Mouse (Mus musculus): ENCODE results near the gene Ppp1r18.
A peak's percentile ranks its signal among the peaks of the same experiment; 100 is the strongest.

Gene Ppp1r18

DNA sequence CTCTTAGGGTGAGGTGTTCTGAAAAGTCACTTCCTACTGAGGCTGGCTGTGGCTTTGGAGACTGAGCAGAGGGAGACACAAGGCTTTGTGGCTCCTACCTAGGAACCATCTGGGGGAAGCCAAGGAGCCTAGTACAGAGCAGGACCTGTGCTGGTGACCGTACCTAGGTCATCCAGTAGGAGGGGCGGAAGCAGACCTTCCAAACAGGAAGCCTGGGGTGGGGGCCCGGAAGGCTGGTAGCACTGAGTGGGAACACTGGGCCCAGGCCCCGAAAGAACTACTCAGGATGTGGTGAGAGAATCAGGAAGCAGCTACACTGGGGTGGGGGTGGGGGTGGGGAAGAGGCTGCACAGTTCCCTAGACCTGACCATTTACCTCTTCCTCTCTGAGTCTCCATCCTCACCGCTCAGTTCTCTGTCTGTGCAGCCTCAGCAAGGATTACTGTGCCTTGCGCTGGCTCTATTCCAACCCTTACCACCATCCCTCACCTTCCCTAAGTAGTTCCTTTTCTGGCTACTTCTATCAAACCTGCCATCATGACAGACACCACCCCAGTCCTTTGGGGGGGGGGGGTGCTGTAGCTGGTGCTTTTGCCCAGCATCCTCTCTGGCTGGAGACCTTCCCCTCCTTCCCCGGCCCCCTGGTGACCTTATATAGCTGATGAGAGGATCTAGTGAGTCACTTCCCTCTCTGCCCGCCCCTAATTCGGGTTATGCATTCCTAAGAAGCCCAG, 4.9 kb downstream of the Ppp1r18 start:
- peak; percentile 35 to 40 for DNase-seq

- peak; percentile 55 to 72 for DNase-seq
Observed at GRCm38 (mm10) chr17:35870884-35871696, 5.7 kb downstream of the Ppp1r18 start.

DNA sequence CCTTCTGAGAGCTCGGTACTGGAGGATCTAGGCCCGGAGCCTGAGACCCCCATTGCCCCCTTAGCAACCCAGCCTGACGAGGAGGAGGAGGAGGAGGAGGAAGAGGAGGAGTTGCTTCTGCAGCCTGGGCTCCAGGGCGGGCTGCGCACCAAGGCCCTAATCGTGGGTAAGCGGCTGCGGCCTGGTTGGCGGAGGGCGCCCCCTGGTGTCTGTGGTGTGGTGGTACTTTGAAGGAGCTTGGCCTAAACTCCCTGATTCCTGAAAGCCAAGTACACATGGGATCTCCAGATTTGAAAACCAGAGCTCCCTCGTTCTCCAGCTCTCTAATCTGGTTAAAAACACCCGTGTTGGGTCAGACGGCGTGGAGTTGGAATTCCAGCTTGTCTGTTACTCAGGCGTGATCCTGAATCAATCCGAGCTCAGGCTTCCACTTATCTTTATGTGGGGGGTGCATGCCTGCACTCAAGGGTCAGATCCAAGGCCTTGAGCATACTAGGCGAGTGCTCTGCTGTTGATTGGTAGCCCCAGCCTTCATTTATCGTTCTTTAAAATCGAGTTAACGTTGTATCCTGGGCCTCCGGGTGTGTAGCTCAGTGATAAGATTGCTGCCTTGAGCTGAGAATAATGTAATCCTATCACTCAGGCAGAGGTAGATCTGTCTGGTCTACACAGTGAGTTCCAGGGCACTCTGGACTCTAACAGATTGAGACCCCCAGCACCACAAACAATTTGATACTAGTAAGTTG, 8.6 kb downstream of the Ppp1r18 start:
- DNase-seq: peak; percentile 95 to 96

DNA sequence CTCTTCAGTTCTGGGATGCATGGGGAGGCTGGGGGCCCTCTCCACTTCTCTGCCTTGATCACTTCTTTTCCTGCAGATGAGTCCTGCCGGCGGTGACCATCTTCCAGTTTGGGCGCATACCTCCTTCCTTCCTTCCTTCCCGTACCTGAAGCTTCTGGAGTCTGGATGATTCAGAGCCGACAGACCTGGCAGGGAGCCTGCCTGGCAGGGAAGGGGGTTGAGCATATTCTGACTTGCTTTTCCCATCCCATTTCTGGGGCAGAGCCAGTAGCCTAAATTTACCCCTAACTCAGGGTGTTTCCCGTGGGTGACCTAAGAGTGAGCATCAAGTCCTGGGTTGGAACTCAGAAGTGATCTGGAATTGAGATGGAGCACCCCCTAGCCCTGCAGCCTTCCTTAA, 9.3 kb downstream of the Ppp1r18 start:
- peak in 1 of 2 experiments; percentile 26 for DNase-seq

DNA sequence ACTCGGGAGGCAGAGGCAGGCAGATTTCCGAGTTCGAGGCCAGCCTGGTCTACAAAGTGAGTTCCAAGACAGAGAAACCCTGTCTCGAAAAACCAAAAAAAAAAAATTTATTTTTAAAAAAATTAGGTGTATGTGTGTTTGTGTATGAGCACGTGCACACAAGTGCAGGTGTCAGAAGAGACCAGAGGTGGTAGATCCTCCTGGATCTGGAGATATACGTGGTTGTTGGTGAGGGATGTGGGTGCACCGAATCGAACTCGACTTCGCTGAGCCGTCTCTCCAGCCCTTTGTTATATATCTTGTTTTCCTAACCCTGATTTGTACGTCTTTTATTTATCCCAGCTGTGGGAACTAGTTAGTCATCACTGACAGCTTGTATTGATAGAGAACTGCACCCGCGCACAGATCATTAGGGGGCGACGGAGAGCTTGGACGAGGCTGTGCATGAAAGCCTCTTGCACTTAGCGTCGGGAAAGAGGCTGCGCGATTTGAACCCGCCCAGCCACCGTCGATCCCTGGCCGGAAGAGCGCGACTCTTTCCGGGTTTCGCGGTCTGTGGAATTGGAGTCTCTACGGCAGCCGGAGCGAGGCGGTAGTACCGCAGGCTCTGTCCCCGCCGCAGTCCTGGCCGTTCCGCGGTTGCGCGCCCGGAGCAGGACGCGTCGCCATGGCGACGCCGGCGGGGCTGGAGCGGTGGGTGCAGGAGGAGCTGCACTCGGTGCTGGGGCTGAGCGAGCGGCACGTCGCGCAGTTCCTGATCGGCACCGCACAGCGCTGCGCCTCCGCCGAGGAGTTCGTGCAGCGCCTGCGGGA, 14.1 kb downstream of the Ppp1r18 start, which contains the start of gene Dhx16:
Dhx16 (plus strand) TSS at position 575 of the 813 bp plus-strand sequence.
- peak; percentile 98 to 99 for DNase-seq

- no peak for DNase-seq
Observed at GRCm38 (mm10) chr17:35882924-35883323, 17.5 kb downstream of the Ppp1r18 start.

DNA sequence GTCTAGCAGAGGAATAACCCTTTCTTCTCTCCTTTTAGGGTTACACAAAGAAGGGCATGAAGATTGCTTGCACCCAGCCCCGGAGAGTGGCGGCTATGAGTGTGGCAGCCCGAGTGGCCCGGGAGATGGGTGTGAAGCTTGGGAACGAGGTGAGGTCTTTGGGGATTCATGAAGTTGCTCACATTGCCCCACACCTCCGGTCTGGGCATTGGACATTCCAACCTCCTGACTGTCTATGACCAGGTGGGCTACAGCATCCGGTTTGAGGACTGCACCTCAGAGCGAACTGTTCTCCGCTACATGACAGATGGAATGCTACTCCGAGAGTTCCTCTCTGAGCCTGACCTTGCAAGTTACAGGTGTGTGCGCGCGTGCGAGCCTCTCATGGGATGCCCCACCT, 18.4 kb downstream of the Ppp1r18 start:
- DNase-seq: no peak

DNA sequence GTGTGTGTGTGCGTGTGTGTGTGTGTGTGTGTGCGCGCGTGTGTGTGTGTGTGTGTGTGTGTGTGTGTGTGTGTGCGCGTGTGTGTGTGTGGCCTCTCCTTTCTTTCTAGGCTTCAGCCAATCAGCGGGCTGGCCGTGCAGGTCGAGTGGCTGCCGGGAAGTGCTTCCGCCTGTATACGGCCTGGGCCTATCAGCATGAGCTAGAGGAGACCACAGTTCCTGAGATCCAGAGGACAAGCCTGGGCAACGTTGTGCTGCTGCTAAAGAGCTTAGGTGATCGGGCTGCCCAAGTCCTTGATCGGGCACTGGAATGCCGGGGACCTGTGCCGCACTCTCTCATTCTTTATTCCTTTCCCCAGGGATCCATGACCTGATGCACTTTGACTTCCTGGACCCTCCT, 22.3 kb downstream of the Ppp1r18 start:
- DNase-seq: no peak

DNA sequence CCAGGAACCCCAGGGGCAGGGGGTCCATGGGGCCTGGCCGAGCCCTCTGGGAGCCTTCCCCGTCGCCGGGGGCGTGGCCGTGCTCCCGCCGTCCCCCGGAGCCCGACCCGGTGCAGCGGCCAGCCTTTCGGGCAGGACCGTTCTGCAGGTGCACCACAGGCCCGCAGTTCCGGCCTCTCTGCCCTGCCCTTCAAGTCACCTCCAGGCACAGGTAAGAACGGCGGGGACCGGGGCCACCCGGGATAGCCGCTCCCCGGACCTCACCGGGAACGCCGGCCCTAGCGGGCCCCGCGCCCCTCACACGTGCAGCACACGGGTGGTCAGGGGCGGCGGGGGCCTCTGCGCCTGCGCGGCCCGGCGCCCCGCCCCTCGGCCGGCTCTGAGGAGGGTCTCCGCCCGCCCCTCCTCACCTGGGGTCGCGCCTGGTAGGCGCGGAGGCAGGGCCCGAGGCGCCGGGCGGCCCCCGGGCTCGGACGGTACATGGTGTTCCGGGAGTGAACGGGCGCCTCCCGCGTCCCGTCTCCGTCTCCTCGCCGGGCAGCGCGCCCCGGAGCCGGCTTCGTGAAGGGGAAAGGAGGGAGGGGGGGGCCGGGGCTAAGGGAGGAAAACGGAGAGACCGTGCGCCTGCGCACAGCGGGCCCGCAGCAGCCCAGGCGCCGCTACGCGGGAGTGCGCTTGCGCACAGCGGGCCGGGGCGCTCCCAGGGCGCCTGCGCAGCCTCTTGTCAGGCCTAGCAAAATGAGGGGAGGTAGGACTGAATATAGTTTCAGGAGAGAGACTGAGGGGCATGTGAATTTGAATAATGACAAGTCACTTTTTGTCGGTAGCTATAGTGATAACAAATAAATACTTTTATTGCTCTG, 31.6 kb downstream of the Ppp1r18 start, which contains the start of gene 2310061I04Rik:
2310061I04Rik (minus strand) TSS at position 651 of the 863 bp plus-strand sequence.
- peak; percentile 93 to 96 for DNase-seq

GRCm38 (mm10) chr17:35897644-35898573, 32.5 kb downstream of the Ppp1r18 start:
- peak; percentile 56 to 62 for DNase-seq

GRCm38 (mm10) chr17:35900636-35901035, 35.2 kb downstream of the Ppp1r18 start:
- no peak for DNase-seq

GRCm38 (mm10) chr17:35903343-35903991, 38.1 kb downstream of the Ppp1r18 start:
- DNase-seq: no peak

DNA sequence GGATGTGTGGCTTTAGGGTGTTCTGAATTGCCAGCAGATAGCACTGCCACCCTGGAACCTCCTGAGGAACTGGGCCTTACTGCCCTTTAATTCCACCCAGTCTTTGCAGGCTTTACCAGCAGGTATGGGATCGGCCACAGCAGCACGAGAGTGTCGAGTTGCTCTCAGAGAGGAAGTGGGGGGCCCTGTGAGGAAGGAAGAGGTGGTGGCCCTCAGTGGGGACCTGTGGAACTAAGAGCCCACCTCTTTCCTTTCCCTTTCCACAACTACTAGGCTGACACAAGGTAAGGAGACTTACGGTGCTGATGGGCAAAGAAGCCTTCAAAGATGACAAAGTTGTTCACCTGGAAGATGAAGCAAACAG, 38.6 kb downstream of the Ppp1r18 start:
- DNase-seq: no peak

DNA sequence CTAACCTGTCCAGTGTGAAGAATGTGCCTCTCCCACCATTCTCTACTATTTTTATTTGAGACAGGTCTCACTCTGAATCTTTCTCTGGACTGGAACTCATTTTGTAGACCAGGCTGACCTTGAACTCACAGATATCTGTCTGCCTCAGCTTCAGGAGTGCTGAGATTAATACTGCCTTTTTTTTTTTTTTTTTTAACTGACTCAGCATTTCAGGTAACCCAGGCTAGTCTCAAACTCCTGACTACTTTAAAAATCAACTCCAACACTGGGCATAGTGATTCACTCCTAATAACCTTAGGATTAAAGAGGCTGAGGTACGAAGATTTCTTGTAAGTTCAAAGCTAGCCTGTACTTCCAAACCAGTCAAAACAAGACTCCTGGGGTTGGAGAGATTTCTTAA, 40.2 kb downstream of the Ppp1r18 start:
- no peak for DNase-seq

DNA sequence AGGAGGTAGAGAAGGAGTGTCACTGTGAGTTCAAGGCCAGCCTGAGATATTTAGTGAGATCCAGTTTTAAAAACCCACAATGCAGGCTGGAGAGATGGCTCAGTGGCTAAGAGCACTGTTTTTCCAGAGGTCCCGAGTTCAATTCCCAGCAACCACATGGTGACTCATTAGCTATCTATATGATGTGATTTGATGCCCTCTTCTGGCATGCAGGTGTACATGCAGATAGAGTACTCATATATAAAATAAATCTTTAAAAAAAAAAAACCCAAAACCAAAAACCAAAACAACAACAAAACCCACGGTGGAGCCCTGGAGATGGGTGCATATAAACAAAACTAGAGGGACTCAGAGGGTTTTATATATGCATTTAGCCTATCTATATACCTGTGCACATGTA, 42.2 kb downstream of the Ppp1r18 start:
- no peak for DNase-seq

- peak; percentile 59 to 64 for DNase-seq
Observed at GRCm38 (mm10) chr17:35909186-35909918, 44.0 kb downstream of the Ppp1r18 start.

GRCm38 (mm10) chr17:35909919-35910369, 44.6 kb downstream of the Ppp1r18 start, which contains the start of gene Atat1:
Gene Atat1 (minus strand): TSS chr17:35910075.
- peak; percentile 98 for DNase-seq

DNA sequence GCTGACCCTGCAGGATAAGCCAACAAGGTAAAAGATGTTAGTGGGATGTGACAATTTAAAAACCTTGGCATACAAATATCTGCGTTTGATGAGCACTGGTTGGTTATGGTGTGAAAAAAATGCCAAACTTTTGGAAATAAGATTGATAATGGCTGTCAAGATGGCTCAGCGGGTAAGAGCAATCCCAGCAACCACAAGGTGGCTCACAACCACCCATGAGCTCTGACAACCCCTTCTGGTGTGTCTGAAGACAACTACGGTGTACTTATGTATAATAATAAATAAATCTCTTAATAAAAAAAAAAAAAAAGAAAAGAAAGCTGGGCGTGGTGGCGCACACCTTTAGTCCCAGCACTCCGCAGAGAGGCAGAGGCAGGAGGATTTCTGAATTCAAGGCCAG, 49.6 kb downstream of the Ppp1r18 start:
- DNase-seq: no peak
